Mouse (Mus musculus): Measurements from ENCODE around the gene Limch1.
A peak's percentile ranks its signal among the peaks of the same experiment; 100 is the strongest.

GRCm38 (mm10) chr5:66697119-66697518 is 48.5 kb upstream of the Limch1 start:
- peak; percentile 75 for TF ChIP-seq CTCF (IDR thresholded peaks at IDR 0.05; ENCODE audit: low read depth)
- no peak for TF ChIP-seq EP300 (IDR thresholded peaks at IDR 0.05; ENCODE audit: low read depth)

Data from liver, embryonic 14.5 days (tissue).